Mouse (Mus musculus): Measurements from ENCODE around the gene Pgrmc1.

- no peak for TF ChIP-seq CTCF (IDR thresholded peaks at IDR 0.05; ENCODE audit: extremely low read depth, insufficient read length, insufficient replicate concordance, low read depth, low read length)
- no peak for TF ChIP-seq POLR2A (IDR thresholded peaks at IDR 0.05; ENCODE audit: low read depth, low read length)
These were observed 897 bp downstream of the Pgrmc1 start for GRCm38 (mm10) chrX:36598861-36599344.

Measured in small intestine, adult 2 months (tissue).